In genomic region chr12:55301472-55302300, GRCm38 (mm10) we compare ENCODE assay signal across 8 mouse cellular contexts. TPM values are rescaled to one million over a fixed set of nuclear protein-coding genes. Genes with fewer than 3 reads are reported as not detected.
DNase-seq lines count a peak whose midpoint lies in the region; ATAC-seq and TF ChIP-seq lines count a peak whose summit lies in the region.

No protein-coding gene starts in this region.

- no peaks in the 10 kb centered on the region for H3K9me3 ChIP-seq in forebrain, embryonic 14.5 days (replicated peaks; ENCODE audit: control insufficient read depth, low read length)
- H3K9me3 ChIP-seq in liver, embryonic 14.5 days (ENCODE audit: control insufficient read depth, low read length) = no peaks in the 10 kb centered on the region

- TF ChIP-seq CTCF in layer of hippocampus, adult 2 months (conservative IDR thresholded peaks at IDR 0.05) = no peak
- no peak for TF ChIP-seq CTCF in liver, embryonic 14.5 days (IDR thresholded peaks at IDR 0.05; ENCODE audit: low read depth)

- H3K4me1 ChIP-seq in forebrain, embryonic 14.5 days (ENCODE audit: control insufficient read depth, insufficient read depth, low read length) = peaks cover 17% of the 10 kb centered on the region
- peaks cover 11 to 16% of the 10 kb centered on the region in 2 experiments for H3K4me1 ChIP-seq in liver, embryonic 14.5 days (replicated peaks; ENCODE audit: control insufficient read depth in 2 of 2, insufficient read depth in 2 of 2, low read length in 1 of 2)

- peaks cover 23% of the 10 kb centered on the region for H3K36me3 ChIP-seq in forebrain, embryonic 14.5 days (ENCODE audit: control insufficient read depth, insufficient read depth, low read length)
- peaks cover 15% of the 10 kb centered on the region for H3K36me3 ChIP-seq in liver, embryonic 14.5 days (replicated peaks; ENCODE audit: control insufficient read depth, insufficient read depth, low read depth)

- TF ChIP-seq EP300 in liver, embryonic 14.5 days (IDR thresholded peaks at IDR 0.05; ENCODE audit: low read depth) = no peak

- DNase-seq in layer of hippocampus, adult 2 months (ENCODE audit: low spot score in 2 of 2) = no peak
- DNase-seq in layer of hippocampus, adult 18-20 months (ENCODE audit: low spot score in 2 of 2) = no peak
- peak; percentile 31 for DNase-seq in R1 (ENCODE audit: low read depth, low spot score)
- peak; percentile 24 for DNase-seq in forebrain, embryonic 14.5 days (ENCODE audit: low spot score)
- DNase-seq in liver, embryonic 14.5 days (ENCODE audit: low read depth in 3 of 3, low spot score in 3 of 3) = peak in 2 of 3 experiments; percentile 18 to 37
- DNase-seq in urinary bladder, postnatal 14 days (ENCODE audit: low spot score) = no peak
- DNase-seq in layer of hippocampus, adult 9-11 months = no peak

- H3K9ac ChIP-seq in forebrain, embryonic 14.5 days (ENCODE audit: low read length) = peak overlapping the region; percentile 79
- H3K9ac ChIP-seq in liver, embryonic 14.5 days (replicated peaks) = peak overlapping the region; percentile 90

- WGBS in forebrain, embryonic 14.5 days = 45% methylated on average over 11 of the region's 11 CpGs
- 22% methylated on average over 11 of the region's 11 CpGs for WGBS in liver, embryonic 14.5 days (ENCODE audit: insufficient replicate concordance)

- ATAC-seq in forebrain, embryonic 14.5 days = 0 out of 2 replicates have a peak, but pooled peaks have one; percentile 2
- ATAC-seq in liver, embryonic 14.5 days (ENCODE audit: insufficient read depth) = no peak
- ATAC-seq in granulocyte monocyte progenitor cell, adult 5-6 weeks (replicated peaks; ENCODE audit: poor library complexity, severe bottlenecking) = no peak

- peak overlapping the region; percentile 85 for H3K4me3 ChIP-seq in layer of hippocampus, adult 2 months
- H3K4me3 ChIP-seq in forebrain, embryonic 14.5 days (ENCODE audit: low read depth, low read length) = peak overlapping the region; percentile 69
- peak overlapping the region; percentile 74 to 99 for H3K4me3 ChIP-seq in liver, embryonic 14.5 days (ENCODE audit: insufficient read depth in 1 of 2, low read depth in 2 of 2, low read length in 2 of 2)

- peak overlapping the region; percentile 74 for H3K4me2 ChIP-seq in forebrain, embryonic 14.5 days (ENCODE audit: low read length)
- H3K4me2 ChIP-seq in liver, embryonic 14.5 days (ENCODE audit: low read depth) = peak overlapping the region; percentile 96

- H3K27me3 ChIP-seq in forebrain, embryonic 14.5 days (replicated peaks; ENCODE audit: control insufficient read depth, insufficient read depth, low read length) = no peaks in the 10 kb centered on the region
- no peaks in the 10 kb centered on the region for H3K27me3 ChIP-seq in liver, embryonic 14.5 days (ENCODE audit: control insufficient read depth, insufficient read depth, low read length)

- peak overlapping the region; percentile 99 for H3K27ac ChIP-seq in layer of hippocampus, adult 2 months
- peak overlapping the region; percentile 87 for H3K27ac ChIP-seq in forebrain, embryonic 14.5 days (ENCODE audit: low read depth, low read length)
- peak overlapping the region; percentile 97 for H3K27ac ChIP-seq in liver, embryonic 14.5 days

RNA-seq across cellular contexts. Expression of gene Ppp2r3c, which starts 1.1 kb away (rescaled TPM):
- 10 to 100 TPM; 12.8 to 16.2 TPM for total RNA-seq in layer of hippocampus, adult 2 months (2021)
- 10 to 100 TPM; 10.9 to 11.3 TPM for total RNA-seq in layer of hippocampus, adult 18-20 months (2021)
- 24.0 and 26.5 TPM in 2 replicates for polyA plus RNA-seq in forebrain, embryonic 14.5 days (2014; fragmentation: Nextera tagmentation; extraction: Ambion mirVana)
- 2.8 and 4.7 TPM in 2 replicates for polyA plus RNA-seq in liver, embryonic 14.5 days (2012; rRNA removed)
- 7.4 and 7.9 TPM in 2 replicates for polyA plus RNA-seq in liver, embryonic 14.5 days (2014; fragmentation: Nextera tagmentation; extraction: Ambion mirVana)
- 25.8 and 31.2 TPM in 2 replicates for total RNA-seq in granulocyte monocyte progenitor cell, adult 5-6 weeks (2014; fragmentation: Nextera tagmentation)
- total RNA-seq in granulocyte monocyte progenitor cell, adult 5-6 weeks (2017) = 28.6 and 30.4 TPM in 2 replicates

RNA-seq across cellular contexts. Expression of gene 1110008L16Rik, which starts 2.3 kb away (rescaled TPM):
- total RNA-seq in layer of hippocampus, adult 2 months (2021) = 1 to 10 TPM; 9.3 to 9.7 TPM
- total RNA-seq in layer of hippocampus, adult 18-20 months (2021) = 1 to 10 TPM; 7.5 to 9.2 TPM
- polyA plus RNA-seq in forebrain, embryonic 14.5 days (2014; fragmentation: Nextera tagmentation; extraction: Ambion mirVana) = 12.1 and 13.9 TPM in 2 replicates
- 4.2 and 5.2 TPM in 2 replicates for polyA plus RNA-seq in liver, embryonic 14.5 days (2012; rRNA removed)
- polyA plus RNA-seq in liver, embryonic 14.5 days (2014; fragmentation: Nextera tagmentation; extraction: Ambion mirVana) = 6.1 and 7.2 TPM in 2 replicates
- 34.0 and 34.8 TPM in 2 replicates for total RNA-seq in granulocyte monocyte progenitor cell, adult 5-6 weeks (2014; fragmentation: Nextera tagmentation)
- total RNA-seq in granulocyte monocyte progenitor cell, adult 5-6 weeks (2017) = 24.6 and 36.7 TPM in 2 replicates

Comparison
In these comparisons a context has a peak if more than half of its experiments do, and no peak if none do; other contexts are left out.
1. DNase-seq: peak in R1 (single experiment), forebrain, embryonic 14.5 days (single experiment) and liver, embryonic 14.5 days (2 of 3); none in layer of hippocampus, adult 2 months (0 of 2), layer of hippocampus, adult 18-20 months (0 of 2), urinary bladder, postnatal 14 days (single experiment) and layer of hippocampus, adult 9-11 months (single experiment).
2. Peak in every context shown above with its lines, with median percentiles within 50 percentile points of each other: H3K27ac ChIP-seq and H3K4me3 ChIP-seq.